Mouse (Mus musculus): ENCODE data around the gene Crebrf. TPM values are rescaled to one million over a fixed set of nuclear protein-coding genes. Genes with fewer than 3 reads are reported as not detected.

Gene Crebrf
- polyA plus RNA-seq, 1 experiment from 2014 or later, result 6.5 TPM

DNA sequence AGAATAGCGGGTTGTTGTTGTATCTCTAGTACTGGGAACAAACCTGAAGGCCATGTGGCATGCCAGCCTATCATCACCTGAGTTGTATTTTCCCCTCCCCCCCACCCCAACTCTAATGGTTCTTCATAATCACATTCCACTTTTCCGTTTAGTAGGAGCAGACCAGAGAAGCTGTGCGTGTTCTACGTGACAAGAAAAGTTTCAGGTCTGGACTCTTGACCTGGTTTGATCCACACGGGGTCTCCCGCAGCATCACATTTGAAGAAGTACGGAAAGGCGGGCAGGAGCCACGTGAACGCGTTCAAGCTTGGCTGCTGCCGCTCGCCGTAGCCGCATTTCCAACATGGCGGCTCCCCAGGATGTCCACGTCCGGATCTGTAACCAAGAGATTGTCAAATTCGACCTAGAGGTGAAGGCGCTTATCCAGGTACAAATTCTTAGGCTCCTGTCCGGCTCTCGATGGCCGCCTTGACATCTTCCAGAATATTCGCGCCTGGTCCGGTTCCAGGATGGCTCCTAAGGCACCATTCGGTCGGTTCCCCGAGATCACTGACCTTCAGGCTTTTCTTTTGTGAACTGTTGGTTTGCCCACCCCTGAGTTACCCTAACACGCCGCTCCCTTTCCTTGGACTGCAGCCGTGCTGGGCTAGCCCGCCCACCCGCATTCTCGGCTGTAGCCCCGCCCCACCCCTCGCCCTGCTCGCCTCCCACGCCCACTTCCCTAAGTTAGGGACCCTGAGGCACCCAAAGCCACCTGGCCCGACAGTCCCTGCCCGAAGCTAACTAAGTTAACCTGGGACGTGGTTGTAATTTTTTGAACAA, 65.5 kb downstream of the Crebrf start, which contains the start of gene Bnip1:
Gene Bnip1, plus strand, starts transcription at position 317 of the 822 bp plus-strand sequence.
- no peaks in the 10 kb centered on the region for H3K9me3 ChIP-seq (replicated peaks)
- WGBS, result under 1% methylated on average over 42 of the region's 42 CpGs
- H3K27me3 ChIP-seq, result no peaks in the 10 kb centered on the region
- peak within 1 kb of the TSS; percentile 77 for H3K4me2 ChIP-seq
- peaks cover 4% of the 10 kb centered on the region for H3K4me1 ChIP-seq (replicated peaks)
- peak within 1 kb of the TSS; percentile 82 for H3K27ac ChIP-seq
- ATAC-seq (replicated peaks; ENCODE audit: insufficient number of reproducible peaks, insufficient read depth, low FRiP score, low read depth), result peak; percentile 72; the same call in 1 of the 2 replicates
- peak within 1 kb of the TSS; percentile 55 for H3K9ac ChIP-seq
- H3K36me3 ChIP-seq, result peaks cover 27% of the 10 kb centered on the region
- H3K4me3 ChIP-seq, result peak within 1 kb of the TSS; percentile 60

GRCm38 (mm10) chr17:26781610-26782043, 66.2 kb downstream of the Crebrf start:
- no peaks in the 10 kb centered on the region for H3K27me3 ChIP-seq
- H3K4me2 ChIP-seq, result peak overlapping the region; percentile 77
- H3K4me1 ChIP-seq (replicated peaks), result peaks cover 4% of the 10 kb centered on the region
- WGBS, result 20% methylated on average over 5 of the region's 5 CpGs
- peak overlapping the region; percentile 82 for H3K27ac ChIP-seq
- H3K36me3 ChIP-seq, result peaks cover 29% of the 10 kb centered on the region
- peak overlapping the region; percentile 55 for H3K9ac ChIP-seq
- H3K9me3 ChIP-seq (replicated peaks), result no peaks in the 10 kb centered on the region
- ATAC-seq (replicated peaks; ENCODE audit: insufficient number of reproducible peaks, insufficient read depth, low FRiP score, low read depth), result no peak
- H3K4me3 ChIP-seq, result peak overlapping the region; percentile 60

DNA sequence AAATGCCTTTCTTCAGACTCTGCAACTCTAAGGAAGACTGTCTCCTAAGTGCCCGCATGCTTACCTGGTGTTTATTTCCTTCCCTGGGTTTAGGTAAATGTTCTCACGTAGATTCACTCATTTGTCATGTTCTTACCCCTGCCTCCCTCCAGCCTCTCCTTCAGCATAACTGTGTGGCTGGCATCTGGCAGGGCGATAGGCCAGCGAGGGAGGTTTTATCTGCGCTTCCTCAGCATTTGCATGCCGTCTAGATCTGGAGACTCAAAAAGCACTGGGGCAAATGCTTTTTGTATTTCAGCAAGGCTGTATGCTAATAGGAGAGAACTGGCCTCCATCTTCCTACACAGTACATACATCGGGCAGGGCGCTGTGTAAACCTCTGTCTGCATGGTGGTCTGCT, 69.1 kb downstream of the Crebrf start:
- Histone ChIP-seq H3K27ac (no peak overlapping the region), H3K4me3 (no peak overlapping the region), H3K4me2 (no peak overlapping the region), H3K4me1 (replicated peaks) (peaks cover 4% of the 10 kb centered on the region), H3K9ac (no peak overlapping the region), H3K9me3 (replicated peaks) (no peaks in the 10 kb centered on the region), H3K36me3 (peaks cover 51% of the 10 kb centered on the region), H3K27me3 (no peaks in the 10 kb centered on the region)
- ATAC-seq (replicated peaks; ENCODE audit: insufficient number of reproducible peaks, insufficient read depth, low FRiP score, low read depth), result no peak
- WGBS, result 88% methylated on average over 8 of the region's 8 CpGs

GRCm38 (mm10) chr17:26786586-26786985, 71.1 kb downstream of the Crebrf start:
- Histone ChIP-seq H3K4me1 (replicated peaks) (peaks cover 2% of the 10 kb centered on the region), H3K9me3 (replicated peaks) (no peaks in the 10 kb centered on the region), H3K36me3 (peaks cover 72% of the 10 kb centered on the region), H3K27ac (no peak overlapping the region), H3K4me2 (no peak overlapping the region), H3K4me3 (no peak overlapping the region), H3K9ac (no peak overlapping the region), H3K27me3 (no peaks in the 10 kb centered on the region)
- 86% methylated on average over 7 of the region's 7 CpGs for WGBS
- ATAC-seq (replicated peaks; ENCODE audit: insufficient number of reproducible peaks, insufficient read depth, low FRiP score, low read depth), result no peak

GRCm38 (mm10) chr17:26788986-26789385, 73.5 kb downstream of the Crebrf start:
- no peaks in the 10 kb centered on the region for H3K9me3 ChIP-seq (replicated peaks)
- no peak overlapping the region for H3K27ac ChIP-seq
- no peak overlapping the region for H3K4me3 ChIP-seq
- H3K27me3 ChIP-seq, result no peaks in the 10 kb centered on the region
- ATAC-seq (replicated peaks; ENCODE audit: insufficient number of reproducible peaks, insufficient read depth, low FRiP score, low read depth), result no peak
- H3K36me3 ChIP-seq, result peaks cover 79% of the 10 kb centered on the region
- 92% methylated on average over 8 of the region's 8 CpGs for WGBS
- H3K9ac ChIP-seq, result no peak overlapping the region
- H3K4me2 ChIP-seq, result no peak overlapping the region
- H3K4me1 ChIP-seq (replicated peaks), result no peaks in the 10 kb centered on the region

DNA sequence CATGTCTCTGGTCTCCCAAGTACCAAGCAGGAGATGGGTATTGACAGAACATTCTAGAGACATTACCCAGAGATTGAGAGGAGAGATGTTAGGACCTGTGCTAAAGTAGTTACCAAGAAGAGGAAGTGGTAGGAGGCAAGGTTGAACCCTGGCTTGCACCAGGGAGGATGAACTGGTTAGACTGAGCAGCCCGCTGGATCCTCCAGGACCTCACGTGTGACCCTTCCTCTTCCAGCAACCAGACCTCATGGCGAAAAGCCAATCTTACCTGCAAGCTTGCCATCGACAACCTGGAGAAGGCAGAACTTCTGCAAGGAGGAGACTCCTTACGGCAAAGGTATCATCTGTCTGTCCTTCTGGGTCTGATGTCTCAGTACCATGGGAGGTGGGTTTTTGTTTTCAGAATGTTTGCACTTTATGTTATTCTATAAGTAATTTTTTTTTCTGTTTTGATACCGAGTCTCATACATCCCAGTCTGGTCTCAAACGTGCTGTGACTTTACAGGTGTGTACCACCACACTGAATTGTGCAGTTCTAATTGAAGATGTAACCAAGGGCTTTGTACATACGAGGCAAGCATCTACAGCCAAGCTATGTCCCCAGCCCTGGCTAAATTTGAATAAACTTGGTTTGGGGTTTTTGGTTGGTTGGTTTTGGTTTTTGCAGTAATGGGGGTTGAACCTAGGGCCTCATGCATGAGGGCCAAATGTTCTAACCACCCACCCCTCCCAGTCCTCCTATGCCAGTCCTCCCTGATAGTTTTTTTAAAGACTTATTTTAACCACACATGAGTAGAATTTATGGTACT, 74.2 kb downstream of the Crebrf start:
- H3K36me3 ChIP-seq, result peaks cover 72% of the 10 kb centered on the region
- WGBS, result 91% methylated on average over 8 of the region's 8 CpGs

GRCm38 (mm10) chr17:26790269-26791214, 75.1 kb downstream of the Crebrf start:
- no peaks in the 10 kb centered on the region for H3K27me3 ChIP-seq
- H3K4me3 ChIP-seq, result no peak overlapping the region
- no peak for ATAC-seq (replicated peaks; ENCODE audit: insufficient number of reproducible peaks, insufficient read depth, low FRiP score, low read depth)
- H3K9me3 ChIP-seq (replicated peaks), result no peaks in the 10 kb centered on the region
- peaks cover 63% of the 10 kb centered on the region for H3K36me3 ChIP-seq
- H3K4me1 ChIP-seq (replicated peaks), result peaks cover 6% of the 10 kb centered on the region
- no peak overlapping the region for H3K9ac ChIP-seq
- no peak overlapping the region for H3K27ac ChIP-seq
- WGBS, result 87% methylated on average over 11 of the region's 11 CpGs
- H3K4me2 ChIP-seq, result no peak overlapping the region

More for the DNA sequence above, 74.2 kb downstream of the Crebrf start:
- no peak for ATAC-seq (replicated peaks; ENCODE audit: insufficient number of reproducible peaks, insufficient read depth, low FRiP score, low read depth)
- Histone ChIP-seq H3K4me2 (no peak overlapping the region), H3K9ac (no peak overlapping the region), H3K27ac (no peak overlapping the region), H3K4me1 (replicated peaks) (no peaks in the 10 kb centered on the region), H3K4me3 (no peak overlapping the region), H3K27me3 (no peaks in the 10 kb centered on the region), H3K9me3 (replicated peaks) (no peaks in the 10 kb centered on the region)

GRCm38 (mm10) chr17:26791580-26791979, 76.1 kb downstream of the Crebrf start:
- 82% methylated on average over 7 of the region's 7 CpGs for WGBS
- H3K27ac ChIP-seq, result no peak overlapping the region
- H3K9ac ChIP-seq, result no peak overlapping the region
- no peak overlapping the region for H3K4me2 ChIP-seq
- H3K4me3 ChIP-seq, result no peak overlapping the region
- H3K27me3 ChIP-seq, result no peaks in the 10 kb centered on the region
- H3K4me1 ChIP-seq (replicated peaks), result peaks cover 7% of the 10 kb centered on the region
- H3K36me3 ChIP-seq, result peaks cover 60% of the 10 kb centered on the region
- no peak for ATAC-seq (replicated peaks; ENCODE audit: insufficient number of reproducible peaks, insufficient read depth, low FRiP score, low read depth)
- H3K9me3 ChIP-seq (replicated peaks), result no peaks in the 10 kb centered on the region

- no peak overlapping the region for H3K4me3 ChIP-seq
- H3K4me1 ChIP-seq (replicated peaks), result peaks cover 12% of the 10 kb centered on the region
- H3K9me3 ChIP-seq (replicated peaks), result no peaks in the 10 kb centered on the region
- H3K27ac ChIP-seq, result no peak overlapping the region
- peaks cover 55% of the 10 kb centered on the region for H3K36me3 ChIP-seq
- no peak overlapping the region for H3K4me2 ChIP-seq
- WGBS, result 85% methylated on average over 15 of the region's 15 CpGs
- no peak overlapping the region for H3K9ac ChIP-seq
- H3K27me3 ChIP-seq, result no peaks in the 10 kb centered on the region
- ATAC-seq (replicated peaks; ENCODE audit: insufficient number of reproducible peaks, insufficient read depth, low FRiP score, low read depth), result no peak
Observed at GRCm38 (mm10) chr17:26792096-26792495, 76.6 kb downstream of the Crebrf start.

GRCm38 (mm10) chr17:26793068-26793765, 77.8 kb downstream of the Crebrf start:
- Histone ChIP-seq H3K4me2 (no peak overlapping the region), H3K36me3 (peaks cover 50% of the 10 kb centered on the region), H3K4me1 (replicated peaks) (peaks cover 20% of the 10 kb centered on the region), H3K27ac (no peak overlapping the region), H3K27me3 (no peaks in the 10 kb centered on the region), H3K4me3 (no peak overlapping the region), H3K9ac (no peak overlapping the region), H3K9me3 (replicated peaks) (no peaks in the 10 kb centered on the region)
- 77% methylated on average over 5 of the region's 5 CpGs for WGBS
- no peak for ATAC-seq (replicated peaks; ENCODE audit: insufficient number of reproducible peaks, insufficient read depth, low FRiP score, low read depth)
